Mouse (Mus musculus) adipocyte (in vitro differentiated cells): Measurements from ENCODE around the gene Mprip.
A peak's percentile ranks its signal among the peaks of the same experiment; 100 is the strongest.
"Not testable (repeated sequence)": the region's sequence is repeated elsewhere in the genome, so short reads cannot be mapped to it uniquely, and the experiment has no call there.

Experiments
- DNase-seq: peaks from one replicate; pipeline ENCODE4 v3.0.0-alpha.2; 2016; ENCODE audit warnings: low spot score

The Mprip gene

GRCm38 (mm10) chr11:59661005-59661404 lies at the start of gene Mprip:
Mprip (plus strand) TSS chr11:59661305.
- no peak for DNase-seq

GRCm38 (mm10) chr11:59611646-59612045 lies 49.5 kb upstream of the Mprip start:
- DNase-seq: peak; percentile 53

- peak; percentile 83 for DNase-seq
Observed at GRCm38 (mm10) chr11:59614120-59614519, 47.0 kb upstream of the Mprip start.

GRCm38 (mm10) chr11:59616986-59617385 lies 44.1 kb upstream of the Mprip start:
- DNase-seq: not testable (repeated sequence)

GRCm38 (mm10) chr11:59622214-59622613 lies 38.9 kb upstream of the Mprip start:
- no peak for DNase-seq

GRCm38 (mm10) chr11:59624017-59624630 lies 37.0 kb upstream of the Mprip start:
- DNase-seq: peak; percentile 80

GRCm38 (mm10) chr11:59626192-59626591 lies 34.9 kb upstream of the Mprip start:
- no peak for DNase-seq

- no peak for DNase-seq
Observed at GRCm38 (mm10) chr11:59628177-59628576, 32.9 kb upstream of the Mprip start.

GRCm38 (mm10) chr11:59629871-59630270 lies 31.2 kb upstream of the Mprip start:
- DNase-seq: no peak

GRCm38 (mm10) chr11:59631980-59632379 lies 29.1 kb upstream of the Mprip start:
- no peak for DNase-seq

GRCm38 (mm10) chr11:59633037-59633436 lies 28.1 kb upstream of the Mprip start:
- DNase-seq: peak; percentile 54

GRCm38 (mm10) chr11:59634001-59634660 lies 27.0 kb upstream of the Mprip start:
- peak; percentile 28 for DNase-seq

- peak; percentile 40 for DNase-seq
Observed at GRCm38 (mm10) chr11:59635251-59635795, 25.8 kb upstream of the Mprip start.

- peak; percentile 58 for DNase-seq
Observed at GRCm38 (mm10) chr11:59635821-59636694, 25.0 kb upstream of the Mprip start.

- no peak for DNase-seq
Observed at GRCm38 (mm10) chr11:59636695-59637414, 24.2 kb upstream of the Mprip start.

GRCm38 (mm10) chr11:59639957-59640643 lies 21.0 kb upstream of the Mprip start:
- peak; percentile 29 for DNase-seq

GRCm38 (mm10) chr11:59641227-59641626 lies 19.9 kb upstream of the Mprip start:
- no peak for DNase-seq

GRCm38 (mm10) chr11:59642420-59642819 lies 18.7 kb upstream of the Mprip start:
- DNase-seq: no peak

GRCm38 (mm10) chr11:59645036-59645435 lies 16.1 kb upstream of the Mprip start:
- DNase-seq: no peak

- no peak for DNase-seq
Observed at GRCm38 (mm10) chr11:59649058-59649457, 12.0 kb upstream of the Mprip start.

- no peak for DNase-seq
Observed at GRCm38 (mm10) chr11:59653003-59653402, 8.1 kb upstream of the Mprip start.
